Mouse (Mus musculus): ENCODE results near the gene Hps4. TPM values are rescaled to one million over a fixed set of nuclear protein-coding genes. Genes with fewer than 3 reads are reported as not detected.

The Hps4 gene
- polyA plus RNA-seq, 1 experiment: 1.3 TPM

GRCm38 (mm10) chr5:112355493-112355892, 12.6 kb downstream of the Hps4 start:
- H3K36me3 ChIP-seq (ENCODE audit: control insufficient read depth): peaks cover 75% of the 10 kb centered on the region
- peaks cover 42% of the 10 kb centered on the region for H3K4me1 ChIP-seq (ENCODE audit: control insufficient read depth)
- H3K27me3 ChIP-seq (ENCODE audit: control insufficient read depth): no peaks in the 10 kb centered on the region
- no peaks in the 10 kb centered on the region for H3K9me3 ChIP-seq (ENCODE audit: control insufficient read depth, low read length)
- no peak for TF ChIP-seq GATA1 (IDR thresholded peaks at IDR 0.05; ENCODE audit: low read length)
- TF ChIP-seq TAL1 (IDR thresholded peaks at IDR 0.05; ENCODE audit: low read length): no peak
- H3K4me3 ChIP-seq (replicated peaks): no peak overlapping the region

DNA sequence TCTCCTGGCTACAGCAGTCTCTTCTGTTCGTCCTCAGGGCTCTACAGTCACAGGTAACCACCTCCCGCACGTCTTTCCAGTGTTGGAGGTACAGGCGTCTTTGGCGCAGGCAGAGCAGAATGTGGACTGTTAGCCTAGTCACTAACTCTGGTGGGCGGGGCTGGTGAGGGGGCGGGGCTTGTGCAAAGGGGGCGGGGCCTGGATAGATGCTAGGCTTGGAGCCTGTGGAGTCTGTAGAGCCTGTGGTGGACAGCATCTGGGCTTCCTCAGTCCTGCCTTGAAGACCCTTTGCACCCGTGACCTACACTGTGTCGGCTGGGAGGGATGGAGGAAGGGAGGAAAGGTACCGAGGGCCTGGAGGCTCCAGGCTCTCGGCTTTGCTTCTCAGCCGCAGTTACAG, 13.0 kb downstream of the Hps4 start, which contains the start of gene Gm6583:
Gm6583 (minus strand) TSS at position 124 of the 400 bp plus-strand sequence.
- Histone ChIP-seq H3K27me3 (ENCODE audit: control insufficient read depth) (no peaks in the 10 kb centered on the region), H3K9me3 (ENCODE audit: control insufficient read depth, low read length) (no peaks in the 10 kb centered on the region), H3K4me3 (replicated peaks) (no peak within 1 kb of the TSS), H3K36me3 (ENCODE audit: control insufficient read depth) (peaks cover 71% of the 10 kb centered on the region), H3K4me1 (ENCODE audit: control insufficient read depth) (peaks cover 42% of the 10 kb centered on the region)
- TF ChIP-seq TAL1 (IDR thresholded peaks at IDR 0.05; ENCODE audit: low read length) (no peak), GATA1 (IDR thresholded peaks at IDR 0.05; ENCODE audit: low read length) (no peak)

GRCm38 (mm10) chr5:112356322-112356721, 13.4 kb downstream of the Hps4 start:
- no peaks in the 10 kb centered on the region for H3K9me3 ChIP-seq (ENCODE audit: control insufficient read depth, low read length)
- H3K36me3 ChIP-seq (ENCODE audit: control insufficient read depth): peaks cover 67% of the 10 kb centered on the region
- TF ChIP-seq TAL1 (IDR thresholded peaks at IDR 0.05; ENCODE audit: low read length) (no peak), GATA1 (IDR thresholded peaks at IDR 0.05; ENCODE audit: low read length) (no peak)
- no peak overlapping the region for H3K4me3 ChIP-seq (replicated peaks)
- no peaks in the 10 kb centered on the region for H3K27me3 ChIP-seq (ENCODE audit: control insufficient read depth)
- peaks cover 44% of the 10 kb centered on the region for H3K4me1 ChIP-seq (ENCODE audit: control insufficient read depth)

GRCm38 (mm10) chr5:112359520-112359919, 16.6 kb downstream of the Hps4 start:
- H3K4me3 ChIP-seq (replicated peaks): peak overlapping the region; percentile 31
- H3K27me3 ChIP-seq (ENCODE audit: control insufficient read depth): no peaks in the 10 kb centered on the region
- peaks cover 5% of the 10 kb centered on the region for H3K9me3 ChIP-seq (ENCODE audit: control insufficient read depth, low read length)
- peaks cover 71% of the 10 kb centered on the region for H3K36me3 ChIP-seq (ENCODE audit: control insufficient read depth)
- H3K4me1 ChIP-seq (ENCODE audit: control insufficient read depth): peaks cover 58% of the 10 kb centered on the region
- TF ChIP-seq GATA1 (IDR thresholded peaks at IDR 0.05; ENCODE audit: low read length) (no peak), TAL1 (IDR thresholded peaks at IDR 0.05; ENCODE audit: low read length) (peak; percentile 65)

- Histone ChIP-seq H3K9me3 (ENCODE audit: control insufficient read depth, low read length) (peaks cover 5% of the 10 kb centered on the region), H3K4me3 (replicated peaks) (no peak overlapping the region), H3K36me3 (ENCODE audit: control insufficient read depth) (peaks cover 72% of the 10 kb centered on the region), H3K4me1 (ENCODE audit: control insufficient read depth) (peaks cover 58% of the 10 kb centered on the region), H3K27me3 (ENCODE audit: control insufficient read depth) (no peaks in the 10 kb centered on the region)
- TF ChIP-seq GATA1 (IDR thresholded peaks at IDR 0.05; ENCODE audit: low read length): no peak
- no peak for TF ChIP-seq TAL1 (IDR thresholded peaks at IDR 0.05; ENCODE audit: low read length)
These were observed 17.2 kb downstream of the Hps4 start for GRCm38 (mm10) chr5:112360077-112360476.

DNA sequence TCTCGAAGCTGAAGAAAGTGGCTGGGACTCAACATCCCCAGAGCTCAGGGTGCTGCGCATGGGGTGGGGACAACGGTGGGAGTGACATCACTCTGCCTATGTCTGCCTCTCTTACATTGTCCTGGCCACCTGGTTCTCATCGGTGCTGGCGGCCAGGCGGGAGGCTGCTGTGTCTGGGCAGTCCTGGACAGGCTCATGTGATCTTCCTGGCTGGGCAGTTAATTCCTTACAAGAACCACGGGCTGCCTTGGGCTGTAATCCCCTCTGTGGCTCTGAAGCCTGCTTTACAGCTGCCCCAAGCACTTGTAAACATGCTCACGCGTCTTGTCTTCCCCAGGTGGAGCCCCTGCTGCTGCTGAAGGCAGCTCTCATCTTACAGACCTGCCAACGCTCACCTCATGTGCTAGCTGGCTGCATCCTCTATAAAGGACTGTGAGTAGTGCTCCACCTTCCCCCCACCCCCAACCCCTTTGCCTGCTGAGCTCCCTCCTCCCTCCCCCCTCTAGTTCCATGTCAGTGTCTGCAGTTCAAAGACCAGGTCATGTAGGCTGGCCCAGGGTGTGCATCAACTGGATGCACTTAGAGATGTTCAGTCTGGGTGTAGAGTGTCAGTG, 21.4 kb downstream of the Hps4 start:
- H3K4me1 ChIP-seq (ENCODE audit: control insufficient read depth): peaks cover 28% of the 10 kb centered on the region
- H3K27me3 ChIP-seq (ENCODE audit: control insufficient read depth): no peaks in the 10 kb centered on the region
- TF ChIP-seq GATA1 (IDR thresholded peaks at IDR 0.05; ENCODE audit: low read length) (no peak), TAL1 (IDR thresholded peaks at IDR 0.05; ENCODE audit: low read length) (no peak)
- H3K9me3 ChIP-seq (ENCODE audit: control insufficient read depth, low read length): peaks cover 5% of the 10 kb centered on the region
- no peak overlapping the region for H3K4me3 ChIP-seq (replicated peaks)
- peaks cover 65% of the 10 kb centered on the region for H3K36me3 ChIP-seq (ENCODE audit: control insufficient read depth)

GRCm38 (mm10) chr5:112366879-112367278, 24.0 kb downstream of the Hps4 start:
- no peak overlapping the region for H3K4me3 ChIP-seq (replicated peaks)
- H3K4me1 ChIP-seq (ENCODE audit: control insufficient read depth): peaks cover 14% of the 10 kb centered on the region
- TF ChIP-seq GATA1 (IDR thresholded peaks at IDR 0.05; ENCODE audit: low read length) (no peak), TAL1 (IDR thresholded peaks at IDR 0.05; ENCODE audit: low read length) (no peak)
- peaks cover 81% of the 10 kb centered on the region for H3K36me3 ChIP-seq (ENCODE audit: control insufficient read depth)
- peaks cover 4% of the 10 kb centered on the region for H3K9me3 ChIP-seq (ENCODE audit: control insufficient read depth, low read length)
- H3K27me3 ChIP-seq (ENCODE audit: control insufficient read depth): no peaks in the 10 kb centered on the region

DNA sequence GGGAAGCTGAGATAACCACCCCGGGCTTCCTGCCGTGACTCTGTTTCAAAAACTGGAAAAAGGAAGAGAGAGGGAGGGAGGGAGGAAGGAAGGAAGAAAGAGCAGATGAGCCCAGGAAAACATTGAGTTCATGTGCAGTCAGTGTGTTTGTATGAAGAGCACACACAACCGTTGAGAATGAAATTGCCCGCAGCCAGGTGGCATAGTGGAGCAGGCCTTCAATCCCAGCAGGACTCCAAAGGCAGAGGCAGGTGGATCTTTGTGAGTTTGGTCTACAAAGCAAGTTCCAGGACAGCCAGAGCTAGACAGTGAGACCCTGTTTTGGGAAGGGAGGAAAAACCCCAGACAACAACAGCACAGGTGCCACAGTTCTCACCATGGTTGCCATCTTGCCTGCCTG, 24.5 kb downstream of the Hps4 start:
- Histone ChIP-seq H3K27me3 (ENCODE audit: control insufficient read depth) (no peaks in the 10 kb centered on the region), H3K4me3 (replicated peaks) (no peak overlapping the region), H3K4me1 (ENCODE audit: control insufficient read depth) (peaks cover 14% of the 10 kb centered on the region), H3K9me3 (ENCODE audit: control insufficient read depth, low read length) (no peaks in the 10 kb centered on the region), H3K36me3 (ENCODE audit: control insufficient read depth) (peaks cover 81% of the 10 kb centered on the region)
- TF ChIP-seq TAL1 (IDR thresholded peaks at IDR 0.05; ENCODE audit: low read length) (no peak), GATA1 (IDR thresholded peaks at IDR 0.05; ENCODE audit: low read length) (no peak)

GRCm38 (mm10) chr5:112367929-112368328, 25.0 kb downstream of the Hps4 start:
- TF ChIP-seq TAL1 (IDR thresholded peaks at IDR 0.05; ENCODE audit: low read length) (no peak), GATA1 (IDR thresholded peaks at IDR 0.05; ENCODE audit: low read length) (no peak)
- Histone ChIP-seq H3K36me3 (ENCODE audit: control insufficient read depth) (peaks cover 80% of the 10 kb centered on the region), H3K4me3 (replicated peaks) (no peak overlapping the region), H3K27me3 (ENCODE audit: control insufficient read depth) (no peaks in the 10 kb centered on the region), H3K9me3 (ENCODE audit: control insufficient read depth, low read length) (no peaks in the 10 kb centered on the region), H3K4me1 (ENCODE audit: control insufficient read depth) (peaks cover 11% of the 10 kb centered on the region)

GRCm38 (mm10) chr5:112368666-112369065, 25.8 kb downstream of the Hps4 start:
- no peak overlapping the region for H3K4me3 ChIP-seq (replicated peaks)
- TF ChIP-seq GATA1 (IDR thresholded peaks at IDR 0.05; ENCODE audit: low read length) (no peak), TAL1 (IDR thresholded peaks at IDR 0.05; ENCODE audit: low read length) (no peak)
- H3K9me3 ChIP-seq (ENCODE audit: control insufficient read depth, low read length): no peaks in the 10 kb centered on the region
- H3K27me3 ChIP-seq (ENCODE audit: control insufficient read depth): no peaks in the 10 kb centered on the region
- H3K4me1 ChIP-seq (ENCODE audit: control insufficient read depth): peaks cover 4% of the 10 kb centered on the region
- H3K36me3 ChIP-seq (ENCODE audit: control insufficient read depth): peaks cover 79% of the 10 kb centered on the region
